Mouse (Mus musculus) embryonic facial prominence, embryonic 11.5 days (tissue): ENCODE results near the gene Carmil3. TPM values are rescaled to one million over a fixed set of nuclear protein-coding genes. Genes with fewer than 3 reads are reported as not detected.

Source experiments
- ATAC-seq: fragments of 200-750 bp; cut with Nextera tagmentation; replicated peaks from 2 replicates; pipeline ENCODE4 v1.8.0; 2017; ENCODE audit warnings: low read depth; ENCODE audit not compliant: insufficient number of reproducible peaks, low FRiP score, low TSS enrichment
- DNase-seq: peaks from one replicate; pipeline ENCODE4 v3.0.0-alpha.2; 2015; ENCODE audit warnings: low spot score
- H3K27ac ChIP-seq: fragments of 300-500 bp; sonication (generic); replicated peaks from 2 replicates; pipeline ENCODE4 v1.5.1; 2014; ENCODE audit warnings: mild to moderate bottlenecking, low read depth, low read length, control low read depth
- H3K27me3 ChIP-seq: fragments of 300-500 bp; sonication (generic); 2 replicates; pipeline ENCODE4 v1.6.1; 2014; ENCODE audit warnings: mild to moderate bottlenecking, low read length, moderate library complexity, mixed read lengths; ENCODE audit not compliant: control insufficient read depth, insufficient read depth
- H3K36me3 ChIP-seq: fragments of 300-500 bp; sonication (generic); replicated peaks from 2 replicates; pipeline ENCODE4 v1.6.1; 2014; ENCODE audit warnings: low read depth, mild to moderate bottlenecking, low read length, moderate library complexity, mixed read lengths; ENCODE audit not compliant: control insufficient read depth, insufficient read depth
- H3K4me1 ChIP-seq: fragments of 300-500 bp; sonication (generic); 2 replicates; pipeline ENCODE4 v1.6.1; 2014; ENCODE audit warnings: low read length, mixed read lengths; ENCODE audit not compliant: control insufficient read depth, insufficient read depth
- H3K4me2 ChIP-seq: fragments of 300-500 bp; sonication (generic); 2 replicates; pipeline ENCODE4 v1.6.1; 2014; ENCODE audit warnings: low read depth, mild to moderate bottlenecking, control low read depth, low read length, moderate library complexity
- H3K4me3 ChIP-seq: fragments of 300-500 bp; sonication (generic); 2 replicates; pipeline ENCODE4 v1.5.1; 2014; ENCODE audit warnings: low read depth, low read length, control low read depth
- H3K9ac ChIP-seq: fragments of 300-500 bp; sonication (generic); replicated peaks from 2 replicates; pipeline ENCODE4 v1.6.1; 2014; ENCODE audit warnings: mild to moderate bottlenecking, control low read depth, low read length
- H3K9me3 ChIP-seq: fragments of 300-500 bp; sonication (generic); replicated peaks from 2 replicates; pipeline ENCODE4 v1.6.1; 2016; ENCODE audit warnings: mild to moderate bottlenecking, low read length, inconsistent platforms, mixed read lengths; ENCODE audit not compliant: control insufficient read depth
- WGBS: fragments of 180-500 bp; shearing (Covaris S2); extraction: QIAGEN DNeasy Blood & Tissue Kit; methylation state at CpG from one replicate; pipeline ENCODE4 v1.1.7; 2014; 5-methylcytosine and 5-hydroxymethylcytosine counted together
- polyA plus RNA-seq: library from polyadenylated mRNA; unstranded; fragments of >200 nt; fragmentation: Nextera tagmentation; extraction: Ambion mirVana; gene quantifications from 2 replicates; pipeline ENCODE4 v1.2.1, GENCODE M21; 2014

Gene Carmil3
- polyA plus RNA-seq, 1 experiment from 2014 or later: 4.9 TPM

- peak within 1 kb of the TSS; percentile 47 for H3K4me3 ChIP-seq
- no peaks in the 10 kb centered on the region for H3K4me1 ChIP-seq
- H3K9ac ChIP-seq: peak within 1 kb of the TSS; percentile 57
- peak within 1 kb of the TSS; percentile 40 for H3K4me2 ChIP-seq
- under 1% methylated on average over 38 of the region's 38 CpGs for WGBS
- DNase-seq: peak; percentile 87
- peak within 1 kb of the TSS; percentile 48; the same call in 1 of the 2 replicates for H3K27ac ChIP-seq
- peak; percentile 96 for ATAC-seq
- H3K27me3 ChIP-seq: no peaks in the 10 kb centered on the region
- H3K36me3 ChIP-seq: no peaks in the 10 kb centered on the region
- H3K9me3 ChIP-seq: no peaks in the 10 kb centered on the region
These were observed 11.5 kb upstream of the Carmil3 start, which contains the start of gene Dhrs4 for GRCm38 (mm10) chr14:55478651-55479599. TSS of gene Dhrs4 (plus strand) at chr14:55478758.

GRCm38 (mm10) chr14:55479629-55480028, 10.8 kb upstream of the Carmil3 start:
- Histone ChIP-seq H3K36me3 (no peaks in the 10 kb centered on the region), H3K9ac (no peak overlapping the region), H3K4me3 (no peak overlapping the region), H3K27ac (no peak overlapping the region), H3K27me3 (no peaks in the 10 kb centered on the region), H3K9me3 (no peaks in the 10 kb centered on the region), H3K4me2 (no peak overlapping the region), H3K4me1 (no peaks in the 10 kb centered on the region)
- DNase-seq: no peak
- 90% methylated on average over 10 of the region's 10 CpGs for WGBS
- no peak for ATAC-seq

GRCm38 (mm10) chr14:55484430-55485085, 5.9 kb upstream of the Carmil3 start:
- Histone ChIP-seq H3K4me3 (no peak overlapping the region), H3K9ac (no peak overlapping the region), H3K4me2 (no peak overlapping the region), H3K27ac (no peak overlapping the region), H3K9me3 (no peaks in the 10 kb centered on the region), H3K4me1 (no peaks in the 10 kb centered on the region), H3K36me3 (no peaks in the 10 kb centered on the region), H3K27me3 (no peaks in the 10 kb centered on the region)
- no peak for ATAC-seq
- WGBS: 77% methylated on average over 5 of the region's 5 CpGs
- no peak for DNase-seq

GRCm38 (mm10) chr14:55486836-55487235, 3.6 kb upstream of the Carmil3 start:
- Histone ChIP-seq H3K27ac (no peak overlapping the region), H3K9ac (no peak overlapping the region), H3K4me2 (no peak overlapping the region), H3K9me3 (no peaks in the 10 kb centered on the region), H3K4me3 (no peak overlapping the region), H3K4me1 (no peaks in the 10 kb centered on the region), H3K36me3 (no peaks in the 10 kb centered on the region), H3K27me3 (no peaks in the 10 kb centered on the region)
- DNase-seq (no peak), ATAC-seq (no peak)
- WGBS: 82% methylated on average over 8 of the region's 8 CpGs

GRCm38 (mm10) chr14:55491291-55491833, 911 bp downstream of the Carmil3 start:
- ATAC-seq (peak; percentile 84), DNase-seq (peak; percentile 82)
- H3K36me3 ChIP-seq: no peaks in the 10 kb centered on the region; the same call in 1 of the 2 replicates
- H3K4me3 ChIP-seq: peak overlapping the region; percentile 63
- H3K4me2 ChIP-seq: peak overlapping the region; percentile 94
- no peaks in the 10 kb centered on the region for H3K27me3 ChIP-seq
- no peaks in the 10 kb centered on the region for H3K9me3 ChIP-seq
- peak overlapping the region; percentile 74 for H3K9ac ChIP-seq
- no peaks in the 10 kb centered on the region for H3K4me1 ChIP-seq
- 0% methylated on average over 25 of the region's 30 CpGs for WGBS
- H3K27ac ChIP-seq: peak overlapping the region; percentile 52

GRCm38 (mm10) chr14:55492103-55492502, 1.7 kb downstream of the Carmil3 start:
- 41% methylated on average over 3 of the region's 3 CpGs for WGBS
- H3K27ac ChIP-seq: no peak overlapping the region
- H3K9ac ChIP-seq: no peak overlapping the region
- ATAC-seq (no peak), DNase-seq (no peak)
- no peaks in the 10 kb centered on the region for H3K4me1 ChIP-seq
- no peak overlapping the region for H3K4me3 ChIP-seq
- H3K36me3 ChIP-seq: no peaks in the 10 kb centered on the region; the same call in 1 of the 2 replicates
- no peaks in the 10 kb centered on the region for H3K9me3 ChIP-seq
- no peaks in the 10 kb centered on the region for H3K27me3 ChIP-seq
- no peak overlapping the region; the same call in 1 of the 2 replicates for H3K4me2 ChIP-seq

GRCm38 (mm10) chr14:55495509-55496240, 5.2 kb downstream of the Carmil3 start:
- Histone ChIP-seq H3K9ac (no peak overlapping the region), H3K4me1 (no peaks in the 10 kb centered on the region), H3K4me3 (no peak overlapping the region), H3K36me3 (no peaks in the 10 kb centered on the region; the same call in 1 of the 2 replicates), H3K27ac (no peak overlapping the region), H3K9me3 (no peaks in the 10 kb centered on the region), H3K4me2 (no peak overlapping the region), H3K27me3 (no peaks in the 10 kb centered on the region)
- no peak for ATAC-seq
- DNase-seq: no peak
- WGBS: 73% methylated on average over 18 of the region's 20 CpGs
